Mouse (Mus musculus): ENCODE results near the gene Fbxo11. TPM values are rescaled to one million over a fixed set of nuclear protein-coding genes. Genes with fewer than 3 reads are reported as not detected.
A peak's percentile ranks its signal among the peaks of the same experiment; 100 is the strongest.

Gene Fbxo11
- total and polyA plus RNA-seq, 3 experiments, result 9.4 to 91.4 (median 17.5) TPM

DNA sequence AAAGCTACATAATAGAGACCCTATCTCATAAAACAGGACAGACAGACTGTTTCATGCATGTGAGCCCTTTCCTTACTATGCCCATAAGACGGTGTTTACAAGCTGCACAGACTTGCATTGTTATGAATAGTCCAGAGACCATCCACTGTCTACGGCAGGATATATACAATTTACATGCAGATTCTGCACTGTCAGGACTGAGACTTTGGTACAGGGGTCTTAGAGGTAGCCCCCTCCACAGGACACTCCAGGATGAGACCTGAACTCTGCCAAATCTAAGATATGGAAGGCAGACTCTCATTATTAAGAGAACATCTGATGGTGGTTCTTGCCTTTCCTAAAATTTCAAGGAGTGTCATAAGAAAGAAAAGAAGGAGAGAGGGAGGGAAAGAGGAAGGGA is 6.8 kb downstream of the Fbxo11 start (continued):
- no peak for TF ChIP-seq ZMIZ1 (IDR thresholded peaks at IDR 0.05; ENCODE audit: low read depth, low read length)
- no peak for TF ChIP-seq SIN3A (IDR thresholded peaks at IDR 0.05; ENCODE audit: low read length)
- no peak for TF ChIP-seq TBP (IDR thresholded peaks at IDR 0.05; ENCODE audit: low read depth, low read length)
- TF ChIP-seq POLR2AphosphoS2 (IDR thresholded peaks at IDR 0.05; ENCODE audit: low read length), result no peak

DNA sequence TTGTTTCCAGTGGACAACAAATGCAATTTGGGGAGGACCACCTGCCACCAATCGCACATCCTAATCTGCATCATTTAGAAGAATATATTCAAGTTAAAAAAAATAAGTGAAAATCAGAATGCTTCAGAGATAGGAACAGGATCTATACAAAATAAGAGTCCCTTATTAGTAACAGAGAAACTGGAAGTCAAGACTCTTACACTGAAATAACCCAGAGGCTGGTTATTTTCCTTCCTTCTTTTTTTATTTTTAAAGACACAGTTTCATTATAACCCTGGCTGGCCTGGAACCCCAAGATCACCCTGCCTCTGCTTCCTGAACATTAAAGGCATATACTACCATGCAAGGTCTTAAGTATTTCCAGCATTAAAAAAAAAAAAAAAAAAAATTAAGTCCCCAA is 7.2 kb downstream of the Fbxo11 start:
- H3K9ac ChIP-seq (ENCODE audit: control insufficient read depth, low read depth, low read length, poor library complexity, severe bottlenecking), result no peak overlapping the region
- H3K27me3 ChIP-seq (ENCODE audit: control insufficient read depth in 1 of 2, insufficient read depth in 2 of 2, low read length in 2 of 2), result no peaks in the 10 kb centered on the region
- peaks cover 73% of the 10 kb centered on the region for H3K79me2 ChIP-seq (ENCODE audit: control insufficient read depth, insufficient read depth, low read length, poor library complexity)
- H3K4me1 ChIP-seq (ENCODE audit: control insufficient read depth in 1 of 2, insufficient read depth in 2 of 2, low read length in 2 of 2), result peaks cover 15% of the 10 kb centered on the region in 2 experiments
- TF ChIP-seq RCOR1 (IDR thresholded peaks at IDR 0.05; ENCODE audit: low read depth, low read length) (peak; percentile 39; the same call in 1 of the 2 replicates), POLR2A (IDR thresholded peaks at IDR 0.05; ENCODE audit: control insufficient read depth in 1 of 2, insufficient read depth in 1 of 2, low read depth in 1 of 2, low read length in 2 of 2, poor library complexity in 1 of 2) (no peak), GATA1 (IDR thresholded peaks at IDR 0.05; ENCODE audit: low read depth, low read length) (peak; percentile 54; the same call in 1 of the 2 replicates), MAZ (IDR thresholded peaks at IDR 0.05; ENCODE audit: low read depth, low read length) (no peak), SIN3A (IDR thresholded peaks at IDR 0.05; ENCODE audit: low read length) (peak; percentile 100), EP300 (IDR thresholded peaks at IDR 0.05; ENCODE audit: low read depth in 1 of 2, low read length in 2 of 2) (peak in 1 of 2 experiments; percentile 20; a peak in 2 of 4 replicates), ZNF384 (IDR thresholded peaks at IDR 0.05; ENCODE audit: low read depth, low read length) (peak; percentile 100), JUND (IDR thresholded peaks at IDR 0.05; ENCODE audit: low read depth, low read length) (no peak), HCFC1 (IDR thresholded peaks at IDR 0.05; ENCODE audit: low read depth, low read length) (peak; percentile 81), ETS1 (IDR thresholded peaks at IDR 0.05; ENCODE audit: low read depth, low read length) (peak; percentile 57; the same call in 1 of the 2 replicates)
- no peak overlapping the region for H3K27ac ChIP-seq (ENCODE audit: control insufficient read depth, low read depth, low read length)
- DNase-seq (ENCODE audit: low read depth, low spot score), result peak; percentile 62
- H3K36me3 ChIP-seq (ENCODE audit: control insufficient read depth in 1 of 2, insufficient read depth in 2 of 2, low read length in 2 of 2), result peaks cover 0 to 37% of the 10 kb centered on the region in 2 experiments; a peak in 2 of 4 replicates
- no peaks in the 10 kb centered on the region for H3K9me3 ChIP-seq (replicated peaks; ENCODE audit: insufficient read depth, low read length)
- no peak overlapping the region for H3K4me3 ChIP-seq (ENCODE audit: control insufficient read depth in 1 of 2, insufficient read depth in 1 of 2, low read depth in 2 of 2, low read length in 2 of 2)

DNA sequence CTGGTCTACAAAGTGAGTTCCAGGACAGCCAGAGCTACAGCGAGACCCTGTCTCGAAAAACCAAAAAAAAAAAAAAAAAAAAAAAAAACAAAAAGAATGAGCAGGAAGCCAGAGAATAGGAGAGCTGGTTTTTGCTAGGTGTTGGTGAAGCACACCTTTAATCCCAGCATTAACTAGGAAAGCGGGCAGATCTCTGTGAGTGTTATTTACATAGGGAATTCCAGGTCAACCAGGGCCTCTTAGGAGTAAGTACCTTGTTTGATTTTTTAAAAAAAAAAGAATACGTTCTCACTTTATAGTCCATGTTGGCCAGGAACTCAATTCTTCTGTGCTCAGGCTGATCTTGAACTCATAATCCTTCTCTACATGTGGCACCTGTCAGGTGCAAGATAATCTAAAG is 13.4 kb downstream of the Fbxo11 start:
- H3K9me3 ChIP-seq (replicated peaks; ENCODE audit: insufficient read depth, low read length), result no peaks in the 10 kb centered on the region
- TF ChIP-seq CHD1 (IDR thresholded peaks at IDR 0.05; ENCODE audit: low read depth, low read length), result no peak
- TF ChIP-seq GABPA (IDR thresholded peaks at IDR 0.05; ENCODE audit: low read depth, low read length), result no peak
- TF ChIP-seq ZNF384 (IDR thresholded peaks at IDR 0.05; ENCODE audit: low read depth, low read length), result no peak
- TF ChIP-seq NRF1 (IDR thresholded peaks at IDR 0.05; ENCODE audit: insufficient read depth, low read depth, low read length, poor library complexity, severe bottlenecking), result no peak
- no peak for TF ChIP-seq MAFK (IDR thresholded peaks at IDR 0.05; ENCODE audit: borderline replicate concordance, low read depth, low read length)
- no peak for TF ChIP-seq MYC (IDR thresholded peaks at IDR 0.05; ENCODE audit: low read depth, low read length)
- TF ChIP-seq ZC3H11A (IDR thresholded peaks at IDR 0.05; ENCODE audit: low read depth, low read length), result no peak
- no peak for TF ChIP-seq POLR2AphosphoS5 (IDR thresholded peaks at IDR 0.05; ENCODE audit: borderline replicate concordance, low read depth, low read length)
- no peak for TF ChIP-seq SIN3A (IDR thresholded peaks at IDR 0.05; ENCODE audit: low read length)
- no peak for TF ChIP-seq BHLHE40 (IDR thresholded peaks at IDR 0.05; ENCODE audit: borderline replicate concordance, low read depth, low read length)
- TF ChIP-seq ETS1 (IDR thresholded peaks at IDR 0.05; ENCODE audit: low read depth, low read length), result no peak
- no peak for TF ChIP-seq RCOR1 (IDR thresholded peaks at IDR 0.05; ENCODE audit: low read depth, low read length)
- TF ChIP-seq POLR2AphosphoS2 (IDR thresholded peaks at IDR 0.05; ENCODE audit: low read length), result no peak
- no peak for TF ChIP-seq TCF12 (IDR thresholded peaks at IDR 0.05; ENCODE audit: low read depth, low read length)
- TF ChIP-seq EP300 (IDR thresholded peaks at IDR 0.05; ENCODE audit: low read depth in 1 of 2, low read length in 2 of 2), result no peak
- TF ChIP-seq MXI1 (IDR thresholded peaks at IDR 0.05; ENCODE audit: low read depth, low read length), result no peak
- TF ChIP-seq GATA1 (IDR thresholded peaks at IDR 0.05; ENCODE audit: low read depth, low read length), result no peak
- DNase-seq (ENCODE audit: low read depth, low spot score), result no peak
- H3K4me3 ChIP-seq (ENCODE audit: control insufficient read depth in 1 of 2, insufficient read depth in 1 of 2, low read depth in 2 of 2, low read length in 2 of 2), result no peak overlapping the region
- H3K27me3 ChIP-seq (ENCODE audit: control insufficient read depth in 1 of 2, insufficient read depth in 2 of 2, low read length in 2 of 2), result no peaks in the 10 kb centered on the region
- H3K79me2 ChIP-seq (ENCODE audit: control insufficient read depth, insufficient read depth, low read length, poor library complexity), result peaks cover 71% of the 10 kb centered on the region
- peaks cover 0 to 21% of the 10 kb centered on the region in 2 experiments; a peak in 2 of 4 replicates for H3K36me3 ChIP-seq (ENCODE audit: control insufficient read depth in 1 of 2, insufficient read depth in 2 of 2, low read length in 2 of 2)
- H3K9ac ChIP-seq (ENCODE audit: control insufficient read depth, low read depth, low read length, poor library complexity, severe bottlenecking), result no peak overlapping the region
- H3K4me1 ChIP-seq (ENCODE audit: control insufficient read depth in 1 of 2, insufficient read depth in 2 of 2, low read length in 2 of 2), result peaks cover 6 to 12% of the 10 kb centered on the region in 2 experiments
- H3K27ac ChIP-seq (ENCODE audit: control insufficient read depth, low read depth, low read length), result no peak overlapping the region

All from MEL (cell line).